Mouse (Mus musculus) liver, embryonic 16.5 days (tissue): Measurements from ENCODE around the gene Txnrd2. TPM values are rescaled to one million over a fixed set of nuclear protein-coding genes. Genes with fewer than 3 reads are reported as not detected.

Experiments
- ATAC-seq: fragments of 200-750 bp; cut with Nextera tagmentation; 2 replicates; pipeline ENCODE4 v1.8.0; 2017; ENCODE audit warnings: low read depth, mild to moderate bottlenecking, moderate number of reproducible peaks, moderate library complexity
- H3K27ac ChIP-seq: fragments of 300-500 bp; sonication (generic); 2 replicates; pipeline ENCODE4 v1.5.1; 2014; ENCODE audit warnings: mild to moderate bottlenecking, low read length
- H3K27me3 ChIP-seq: fragments of 300-500 bp; sonication (generic); 2 replicates; pipeline ENCODE4 v1.6.1; 2014; ENCODE audit warnings: low read depth, low read length, mixed read lengths; ENCODE audit not compliant: control insufficient read depth, insufficient read depth
- H3K36me3 ChIP-seq: fragments of 300-500 bp; sonication (generic); 2 replicates; pipeline ENCODE4 v1.6.1; 2014; ENCODE audit warnings: mild to moderate bottlenecking; ENCODE audit not compliant: control insufficient read depth, insufficient read depth
- H3K4me1 ChIP-seq: fragments of 300-500 bp; sonication (generic); 2 replicates; pipeline ENCODE4 v1.6.1; 2014; ENCODE audit warnings: low read depth, low read length, mixed read lengths; ENCODE audit not compliant: control insufficient read depth
- H3K4me2 ChIP-seq: fragments of 300-500 bp; sonication (generic); 2 replicates; pipeline ENCODE4 v1.6.1; 2014; ENCODE audit warnings: low read depth, low read length, mixed read lengths
- H3K4me3 ChIP-seq: fragments of 300-500 bp; sonication (generic); 2 replicates; pipeline ENCODE4 v1.5.1; 2014; ENCODE audit warnings: low read depth, mild to moderate bottlenecking, low read length
- H3K9ac ChIP-seq: fragments of 300-500 bp; sonication (generic); 2 replicates; pipeline ENCODE4 v1.6.1; 2014; ENCODE audit warnings: low read depth, low read length
- H3K9me3 ChIP-seq: fragments of 300-500 bp; sonication (generic); replicated peaks from 2 replicates; pipeline ENCODE4 v1.6.1; 2016; ENCODE audit warnings: low read length; ENCODE audit not compliant: control insufficient read depth
- WGBS: fragments of 180-500 bp; shearing (Covaris S2); extraction: QIAGEN DNeasy Blood & Tissue Kit; methylation state at CpG from one replicate; pipeline ENCODE4 v1.1.7; 2014; ENCODE audit not compliant: insufficient replicate concordance; 5-methylcytosine and 5-hydroxymethylcytosine counted together
- polyA plus RNA-seq: library from polyadenylated mRNA; unstranded; fragments of >200 nt; fragmentation: Nextera tagmentation; extraction: Ambion mirVana; gene quantifications from 2 replicates; pipeline ENCODE4 v1.2.1, GENCODE M21; 2015

The Txnrd2 gene
- polyA plus RNA-seq, 1 experiment from 2014 or later = 98.3 TPM

- no peaks in the 10 kb centered on the region for H3K27me3 ChIP-seq
- WGBS = 87% methylated on average over 3 of the region's 3 CpGs
- no peak for ATAC-seq
- peaks cover 69% of the 10 kb centered on the region for H3K4me1 ChIP-seq
- no peak overlapping the region for H3K4me3 ChIP-seq
- no peak overlapping the region for H3K4me2 ChIP-seq
- H3K27ac ChIP-seq = no peak overlapping the region
- no peaks in the 10 kb centered on the region for H3K36me3 ChIP-seq
- no peaks in the 10 kb centered on the region for H3K9me3 ChIP-seq
- H3K9ac ChIP-seq = no peak overlapping the region
These were observed 35.1 kb upstream of the Txnrd2 start for GRCm38 (mm10) chr16:18391127-18391526.

- Histone ChIP-seq H3K4me1 (peaks cover 66% of the 10 kb centered on the region), H3K27ac (no peak overlapping the region; the same call in 1 of the 2 replicates), H3K4me2 (no peak overlapping the region), H3K4me3 (no peak overlapping the region), H3K27me3 (no peaks in the 10 kb centered on the region), H3K9me3 (no peaks in the 10 kb centered on the region), H3K36me3 (no peaks in the 10 kb centered on the region), H3K9ac (peak overlapping the region; percentile 77; the same call in 1 of the 2 replicates)
- ATAC-seq = no peak
- 62% methylated on average over 3 of the region's 3 CpGs for WGBS
These were observed 34.5 kb upstream of the Txnrd2 start for GRCm38 (mm10) chr16:18391728-18392127.

DNA sequence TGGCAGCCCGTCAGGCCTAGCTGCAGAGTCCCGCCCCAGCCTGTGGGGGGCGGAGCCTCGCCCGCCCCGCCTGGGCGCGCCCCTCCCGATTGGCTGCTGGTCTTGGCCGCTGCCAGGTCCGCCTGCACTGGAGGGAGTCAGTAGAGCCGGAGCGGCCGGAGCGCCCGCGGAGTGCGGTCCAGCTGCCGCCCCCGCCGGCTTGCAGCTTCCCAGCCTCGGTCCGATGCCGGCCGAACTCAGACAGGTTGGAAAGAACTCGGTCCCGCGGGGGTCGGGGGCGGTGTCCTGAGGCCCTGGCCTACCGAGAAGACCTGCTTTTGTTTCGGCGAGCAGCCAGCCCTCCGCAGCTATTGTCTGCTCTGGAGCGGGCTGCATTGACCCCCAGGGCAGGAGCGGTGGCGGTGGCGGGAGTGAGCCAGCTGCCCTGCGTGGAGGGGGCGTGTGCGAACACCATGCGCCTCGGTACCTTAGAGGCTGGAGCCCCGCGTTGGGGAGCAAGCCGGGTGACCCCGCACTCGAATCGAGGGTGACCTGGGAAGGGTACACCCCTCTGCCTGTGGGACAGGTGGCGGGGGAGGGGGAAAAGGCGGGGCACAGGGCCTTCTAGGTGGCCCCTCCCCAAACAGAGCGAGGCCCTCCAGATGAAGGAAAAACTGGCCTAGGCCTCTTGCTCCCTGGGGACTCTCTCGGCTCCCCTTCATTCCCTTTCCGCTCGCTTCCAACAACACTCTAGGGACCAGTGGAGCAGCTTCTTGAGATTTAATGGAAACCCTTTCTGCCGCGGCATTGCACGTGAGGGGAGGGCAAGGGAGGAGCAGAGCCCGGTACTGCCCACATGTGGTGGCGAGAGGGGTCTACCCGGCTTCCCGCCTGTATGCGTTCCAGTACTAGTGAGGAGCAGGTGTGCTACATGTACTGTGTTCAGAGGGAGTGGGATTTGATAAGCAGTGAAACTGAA lies 33.4 kb upstream of the Txnrd2 start:
- H3K36me3 ChIP-seq = no peaks in the 10 kb centered on the region
- H3K4me1 ChIP-seq = peaks cover 55% of the 10 kb centered on the region
- peak overlapping the region; percentile 93 for H3K4me2 ChIP-seq
- WGBS = under 1% methylated on average over 63 of the region's 63 CpGs
- H3K9ac ChIP-seq = peak overlapping the region; percentile 77
- no peaks in the 10 kb centered on the region for H3K27me3 ChIP-seq
- peak overlapping the region; percentile 66 for H3K27ac ChIP-seq
- H3K9me3 ChIP-seq = no peaks in the 10 kb centered on the region
- H3K4me3 ChIP-seq = peak overlapping the region; percentile 78
- peak; percentile 90 for ATAC-seq

DNA sequence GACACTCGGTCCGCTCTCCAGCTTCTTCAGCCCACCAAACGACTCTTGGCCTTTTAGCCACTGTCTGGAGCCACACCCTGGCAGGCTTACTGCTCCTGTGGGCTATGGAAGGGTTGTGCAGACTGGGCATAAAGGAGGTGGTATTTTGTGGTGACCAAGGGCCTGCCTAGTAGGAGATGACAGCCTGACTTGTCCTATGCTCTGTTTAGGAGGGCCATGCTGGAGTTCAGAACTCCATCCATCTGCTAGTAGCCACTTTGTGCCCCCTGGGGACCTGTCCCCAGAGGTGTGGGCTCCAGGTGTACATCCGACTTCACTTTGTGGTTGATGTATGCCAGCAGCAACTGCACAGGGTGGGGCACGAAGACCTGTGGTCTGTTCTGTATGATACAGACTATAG lies 32.6 kb upstream of the Txnrd2 start:
- peak overlapping the region; percentile 93 for H3K4me2 ChIP-seq
- no peak for ATAC-seq
- H3K4me3 ChIP-seq = peak overlapping the region; percentile 78
- no peaks in the 10 kb centered on the region for H3K9me3 ChIP-seq
- H3K4me1 ChIP-seq = peaks cover 47% of the 10 kb centered on the region
- H3K36me3 ChIP-seq = no peaks in the 10 kb centered on the region
- no peaks in the 10 kb centered on the region for H3K27me3 ChIP-seq
- H3K27ac ChIP-seq = no peak overlapping the region
- peak overlapping the region; percentile 77 for H3K9ac ChIP-seq
- WGBS = 36% methylated on average over 5 of the region's 5 CpGs

DNA sequence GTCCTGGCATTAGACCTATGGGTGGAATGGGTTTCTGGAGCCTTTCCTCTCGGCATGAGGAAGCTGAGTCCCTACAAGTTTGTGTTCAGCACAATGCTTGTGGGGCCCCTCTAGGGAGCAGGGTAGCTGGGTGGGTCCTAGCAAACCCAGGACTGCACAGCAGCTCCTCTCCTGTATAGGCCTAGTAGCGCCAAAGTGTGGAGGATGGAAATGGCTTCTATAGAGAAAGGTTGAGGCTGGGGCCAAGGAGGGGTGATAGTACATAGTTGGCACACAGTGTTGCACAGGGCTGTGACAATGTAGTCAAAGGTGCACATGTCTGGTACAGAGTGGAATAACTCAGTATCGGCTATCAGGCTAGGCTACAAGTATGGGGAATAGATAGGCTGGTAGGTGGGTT lies 32.1 kb upstream of the Txnrd2 start:
- no peaks in the 10 kb centered on the region for H3K27me3 ChIP-seq
- no peak overlapping the region for H3K27ac ChIP-seq
- no peaks in the 10 kb centered on the region for H3K9me3 ChIP-seq
- H3K4me3 ChIP-seq = no peak overlapping the region
- 61% methylated on average over 3 of the region's 3 CpGs for WGBS
- no peak overlapping the region for H3K9ac ChIP-seq
- H3K4me2 ChIP-seq = no peak overlapping the region
- ATAC-seq = no peak
- no peaks in the 10 kb centered on the region for H3K36me3 ChIP-seq
- peaks cover 42% of the 10 kb centered on the region for H3K4me1 ChIP-seq

DNA sequence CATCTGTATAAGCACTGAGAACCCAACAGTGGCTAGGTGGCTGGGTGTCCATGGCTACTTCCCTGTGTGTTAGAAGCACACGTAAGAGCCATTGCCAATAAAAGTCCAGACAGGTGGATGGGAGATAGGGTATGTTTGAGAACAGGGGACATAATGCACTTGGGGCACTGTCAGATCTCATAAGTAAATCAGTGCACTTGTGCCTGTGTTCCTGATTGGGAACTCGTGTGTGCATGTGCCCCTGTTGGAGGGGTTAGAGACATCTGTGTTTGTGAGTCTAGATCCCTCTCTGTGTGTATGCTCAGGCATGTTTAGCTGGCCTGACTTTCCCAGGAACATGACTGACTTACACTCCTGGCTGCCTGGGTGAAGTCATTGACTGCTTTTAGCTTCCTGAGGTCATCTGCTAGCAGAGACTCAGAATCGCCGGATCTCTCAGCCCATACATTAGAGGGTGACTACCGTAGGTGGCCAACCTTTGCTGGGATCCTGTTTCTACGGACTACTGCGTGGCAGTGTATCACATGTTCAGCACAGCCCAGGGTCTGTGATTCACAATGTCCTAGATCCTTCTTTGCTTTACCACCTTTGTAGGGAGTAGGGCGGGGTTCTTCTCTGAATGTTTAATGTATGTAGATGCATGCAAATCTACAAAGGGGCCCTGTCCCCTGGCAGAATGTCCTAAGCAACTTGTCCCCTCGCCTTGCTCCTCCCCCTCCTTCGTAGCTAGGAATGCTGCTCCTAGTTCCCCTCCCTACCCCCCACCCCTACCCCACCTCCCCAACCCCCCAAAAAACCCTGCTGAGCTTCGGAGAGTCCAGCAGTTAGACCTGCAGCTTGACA lies 31.2 kb upstream of the Txnrd2 start:
- Histone ChIP-seq H3K4me1 (peaks cover 38% of the 10 kb centered on the region), H3K4me3 (no peak overlapping the region)
- ATAC-seq = no peak

GRCm38 (mm10) chr16:18395620-18396036 lies 30.6 kb upstream of the Txnrd2 start:
- no peaks in the 10 kb centered on the region for H3K27me3 ChIP-seq
- H3K4me3 ChIP-seq = no peak overlapping the region
- no peaks in the 10 kb centered on the region for H3K9me3 ChIP-seq
- H3K4me1 ChIP-seq = peaks cover 38% of the 10 kb centered on the region
- WGBS = 68% methylated on average over 6 of the region's 7 CpGs
- H3K27ac ChIP-seq = no peak overlapping the region
- no peak overlapping the region for H3K4me2 ChIP-seq
- H3K36me3 ChIP-seq = no peaks in the 10 kb centered on the region
- no peak for ATAC-seq
- no peak overlapping the region for H3K9ac ChIP-seq

More for the DNA sequence above, 31.2 kb upstream of the Txnrd2 start:
- H3K9me3 ChIP-seq = no peaks in the 10 kb centered on the region
- H3K36me3 ChIP-seq = no peaks in the 10 kb centered on the region
- no peak overlapping the region for H3K9ac ChIP-seq
- 58% methylated on average over 11 of the region's 11 CpGs for WGBS
- no peaks in the 10 kb centered on the region for H3K27me3 ChIP-seq
- H3K27ac ChIP-seq = no peak overlapping the region
- H3K4me2 ChIP-seq = no peak overlapping the region

DNA sequence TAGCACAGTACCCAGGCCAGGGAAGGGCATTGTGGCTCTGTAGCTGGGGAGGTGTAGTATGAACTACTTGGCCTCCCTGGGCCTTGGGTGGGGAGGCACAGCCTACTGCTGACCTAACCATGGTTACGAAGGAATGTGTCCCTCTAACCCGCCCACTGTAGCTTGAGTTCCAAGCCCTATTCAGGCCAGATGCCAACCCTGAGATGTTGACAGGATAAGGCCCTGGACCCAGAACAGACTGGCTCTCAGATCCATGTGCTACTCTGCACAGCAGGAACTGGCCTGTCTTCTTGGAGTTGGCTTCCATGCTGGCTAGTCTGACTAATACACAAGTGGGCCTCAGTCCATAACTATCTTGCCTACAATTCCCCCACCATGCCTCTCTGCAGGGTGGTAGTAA lies 30.0 kb upstream of the Txnrd2 start:
- Histone ChIP-seq H3K4me1 (peaks cover 35% of the 10 kb centered on the region), H3K9me3 (no peaks in the 10 kb centered on the region), H3K36me3 (no peaks in the 10 kb centered on the region), H3K4me3 (no peak overlapping the region), H3K27me3 (no peaks in the 10 kb centered on the region), H3K9ac (no peak overlapping the region), H3K4me2 (no peak overlapping the region), H3K27ac (no peak overlapping the region)
- no peak for ATAC-seq
- 65% methylated on average over 2 of the region's 2 CpGs for WGBS
